Mouse (Mus musculus): ENCODE data around the gene Ppp1r1b. TPM values are rescaled to one million over a fixed set of nuclear protein-coding genes. Genes with fewer than 3 reads are reported as not detected.
A peak's percentile ranks its signal among the peaks of the same experiment; 100 is the strongest.

The Ppp1r1b gene
- total and polyA plus RNA-seq, 3 experiments, result 2.6 to 16.2 (median 5.3) TPM

- DNase-seq, result peak in 1 of 2 experiments; percentile 40
- Histone ChIP-seq H3K36me3 (ENCODE audit: control insufficient read depth, insufficient read depth, low read length) (no peaks in the 10 kb centered on the region), H3K4me1 (ENCODE audit: control insufficient read depth, insufficient read depth, low read length) (peaks cover 14% of the 10 kb centered on the region), H3K27me3 (ENCODE audit: control insufficient read depth, insufficient read depth, low read length) (no peaks in the 10 kb centered on the region), H3K79me2 (replicated peaks; ENCODE audit: control insufficient read depth, insufficient read depth, low read length) (no peaks in the 10 kb centered on the region), H3K9ac (ENCODE audit: low read depth, low read length) (no peak overlapping the region), H3K27ac (no peak overlapping the region), H3K4me3 (no peak overlapping the region)
- TF ChIP-seq EP300 (IDR thresholded peaks at IDR 0.05; ENCODE audit: insufficient read depth, low read depth, low read length) (no peak), POLR2A (IDR thresholded peaks at IDR 0.05; ENCODE audit: insufficient read depth, low read depth, low read length) (no peak), CTCF (IDR thresholded peaks at IDR 0.05) (peak; percentile 93)
- 10% methylated on average over 6 of the region's 6 CpGs for WGBS
- intact Hi-C loops (cut with DNase I), result loop anchor here (5.0 kb wide), 1 partner anchor 101 kb away; no protein-coding TSS in a partner anchor
Observed at GRCm38 (mm10) chr11:98355732-98356299, 7.6 kb downstream of the Ppp1r1b start.

- H3K79me2 ChIP-seq (replicated peaks; ENCODE audit: control insufficient read depth, insufficient read depth, low read length), result no peaks in the 10 kb centered on the region
- no peak for TF ChIP-seq CTCF (IDR thresholded peaks at IDR 0.05)
- TF ChIP-seq POLR2A (IDR thresholded peaks at IDR 0.05; ENCODE audit: insufficient read depth, low read depth, low read length), result no peak
- no peak for TF ChIP-seq EP300 (IDR thresholded peaks at IDR 0.05; ENCODE audit: insufficient read depth, low read depth, low read length)
- H3K9ac ChIP-seq (ENCODE audit: low read depth, low read length), result no peak overlapping the region
- no peak for DNase-seq
- peak overlapping the region; percentile 88 for H3K27ac ChIP-seq
- H3K4me3 ChIP-seq, result no peak overlapping the region
- no peaks in the 10 kb centered on the region for H3K27me3 ChIP-seq (ENCODE audit: control insufficient read depth, insufficient read depth, low read length)
- no peaks in the 10 kb centered on the region for H3K36me3 ChIP-seq (ENCODE audit: control insufficient read depth, insufficient read depth, low read length)
- H3K4me1 ChIP-seq (ENCODE audit: control insufficient read depth, insufficient read depth, low read length), result peaks cover 14% of the 10 kb centered on the region
- WGBS, result 51% methylated on average over 7 of the region's 7 CpGs
- intact Hi-C loops (cut with DNase I), result loop anchor here (5.0 kb wide), 1 partner anchor 100 kb away; no protein-coding TSS in a partner anchor
Observed at GRCm38 (mm10) chr11:98356625-98357394, 8.6 kb downstream of the Ppp1r1b start.

DNA sequence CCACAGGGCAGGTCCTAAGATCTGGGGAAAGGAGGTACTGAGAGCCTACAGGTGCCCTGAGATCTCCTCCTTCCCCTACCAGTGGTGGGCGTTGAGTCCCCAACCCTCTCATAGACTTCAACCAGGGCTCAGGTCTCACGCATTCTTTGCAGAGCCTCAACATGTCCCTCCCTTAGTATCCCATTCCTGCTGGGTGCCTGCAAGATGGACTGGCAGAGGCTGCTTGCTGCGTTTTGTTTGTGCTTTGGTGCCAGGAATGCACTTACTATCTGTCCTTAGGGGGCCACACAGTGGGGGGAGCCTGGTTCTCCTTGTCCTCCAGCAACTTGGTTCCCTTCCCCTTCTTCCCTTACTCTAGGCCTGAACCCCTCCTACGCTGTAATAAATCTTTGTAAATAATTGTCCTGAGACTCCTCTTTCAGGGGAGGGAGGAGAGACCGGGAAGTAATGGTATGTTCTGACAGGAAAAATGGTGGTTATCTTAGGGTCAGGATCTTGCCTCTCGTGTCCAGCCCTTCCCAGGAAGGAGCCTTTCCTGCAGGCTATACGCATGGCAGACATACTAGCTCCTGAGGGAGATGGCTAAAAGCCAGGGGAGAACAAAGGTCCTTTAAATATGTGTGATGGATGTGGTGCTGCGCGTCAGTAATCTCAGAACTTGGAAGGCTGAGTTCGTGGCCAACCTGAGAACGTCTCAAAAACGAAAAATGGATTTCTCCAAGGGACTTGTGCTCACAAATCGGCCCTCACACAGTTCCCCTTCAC, 9.4 kb downstream of the Ppp1r1b start:
- H3K27ac ChIP-seq, result peak overlapping the region; percentile 88
- H3K27me3 ChIP-seq (ENCODE audit: control insufficient read depth, insufficient read depth, low read length), result no peaks in the 10 kb centered on the region
- WGBS, result 9% methylated on average over 13 of the region's 13 CpGs
- peaks cover 14% of the 10 kb centered on the region for H3K4me1 ChIP-seq (ENCODE audit: control insufficient read depth, insufficient read depth, low read length)
- DNase-seq, result no peak
- no peaks in the 10 kb centered on the region for H3K36me3 ChIP-seq (ENCODE audit: control insufficient read depth, insufficient read depth, low read length)
- intact Hi-C loops (cut with DNase I), result loop anchor here (5.0 kb wide), 1 partner anchor 100 kb away; no protein-coding TSS in a partner anchor
- peak overlapping the region; percentile 91 for H3K4me3 ChIP-seq
- no peaks in the 10 kb centered on the region for H3K79me2 ChIP-seq (replicated peaks; ENCODE audit: control insufficient read depth, insufficient read depth, low read length)
- H3K9ac ChIP-seq (ENCODE audit: low read depth, low read length), result peak overlapping the region; percentile 70
- TF ChIP-seq POLR2A (IDR thresholded peaks at IDR 0.05; ENCODE audit: insufficient read depth, low read depth, low read length) (no peak), CTCF (IDR thresholded peaks at IDR 0.05) (no peak), EP300 (IDR thresholded peaks at IDR 0.05; ENCODE audit: insufficient read depth, low read depth, low read length) (no peak)

DNA sequence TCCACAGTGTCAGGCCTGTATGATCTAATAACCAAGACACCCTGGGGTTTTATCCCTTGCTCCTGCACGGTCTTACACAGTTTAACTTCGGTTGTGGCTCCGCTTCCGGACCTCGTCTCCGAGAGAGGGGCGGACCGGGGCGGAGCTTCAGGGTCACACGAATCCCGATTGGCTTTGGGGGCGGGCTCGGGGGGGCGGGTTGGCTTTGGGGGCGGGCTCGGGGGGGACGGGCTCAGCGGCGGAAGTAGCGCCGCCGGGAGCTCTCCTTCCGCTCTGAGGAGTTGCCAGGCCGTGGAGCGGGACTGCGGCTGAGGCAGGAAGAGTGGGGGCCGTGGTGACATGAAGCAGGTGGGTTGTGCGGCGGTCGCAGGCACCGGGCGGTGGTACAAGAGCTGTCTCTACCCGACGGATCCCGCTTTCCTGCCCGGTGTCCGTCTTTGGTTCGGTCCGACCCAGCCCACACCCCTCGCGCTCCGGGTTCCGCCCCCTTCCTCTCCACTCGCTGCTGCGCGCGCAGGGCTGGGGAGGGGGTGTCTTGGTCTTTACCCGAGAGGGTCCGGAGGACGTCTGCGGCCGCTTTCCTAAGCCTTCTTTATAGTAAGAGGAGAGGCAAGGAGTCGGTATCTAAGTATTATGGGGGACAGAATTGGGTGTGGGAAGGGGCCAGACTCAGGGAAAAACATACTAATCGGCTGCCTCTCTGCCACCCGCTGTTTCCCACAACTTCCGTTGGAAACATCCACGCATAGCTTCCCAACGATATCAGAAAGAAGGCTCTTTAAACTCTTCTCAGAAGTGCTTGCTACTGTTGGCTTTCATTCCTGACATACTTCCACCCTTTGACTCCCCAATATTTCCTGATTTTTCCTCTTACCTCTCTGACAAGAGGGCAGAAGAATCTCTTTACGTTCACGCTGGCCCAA, 10.2 kb downstream of the Ppp1r1b start, which contains the start of gene Stard3:
Gene Stard3, plus strand, starts transcription at position 208 of the 923 bp plus-strand sequence.
- H3K36me3 ChIP-seq (ENCODE audit: control insufficient read depth, insufficient read depth, low read length), result no peaks in the 10 kb centered on the region
- peak; percentile 96 for TF ChIP-seq POLR2A (IDR thresholded peaks at IDR 0.05; ENCODE audit: insufficient read depth, low read depth, low read length)
- peak; percentile 20; the same call in 1 of the 2 replicates for TF ChIP-seq EP300 (IDR thresholded peaks at IDR 0.05; ENCODE audit: insufficient read depth, low read depth, low read length)
- TF ChIP-seq CTCF (IDR thresholded peaks at IDR 0.05), result no peak
- H3K4me3 ChIP-seq, result peak within 1 kb of the TSS; percentile 91
- peak within 1 kb of the TSS; percentile 99 for H3K9ac ChIP-seq (ENCODE audit: low read depth, low read length)
- H3K27ac ChIP-seq, result peak within 1 kb of the TSS; percentile 88
- intact Hi-C loops (cut with DNase I), result loop anchor here (5.0 kb wide), 1 partner anchor 99 kb away; no protein-coding TSS in a partner anchor
- DNase-seq, result peak; percentile 91 to 93
- under 1% methylated on average over 60 of the region's 60 CpGs for WGBS
- H3K27me3 ChIP-seq (ENCODE audit: control insufficient read depth, insufficient read depth, low read length), result no peaks in the 10 kb centered on the region
- peaks cover 14% of the 10 kb centered on the region for H3K4me1 ChIP-seq (ENCODE audit: control insufficient read depth, insufficient read depth, low read length)
- no peaks in the 10 kb centered on the region for H3K79me2 ChIP-seq (replicated peaks; ENCODE audit: control insufficient read depth, insufficient read depth, low read length)

All from heart, adult 2 months (tissue).